Mouse (Mus musculus): ENCODE results near the gene Ppp1r14b.
A peak's percentile ranks its signal among the peaks of the same experiment; 100 is the strongest.

The Ppp1r14b gene

GRCm38 (mm10) chr19:6974211-6975205 is at the start of gene Ppp1r14b:
Ppp1r14b (plus strand) TSS chr19:6974968.
- DNase-seq (ENCODE audit: low spot score in 2 of 2): peak; percentile 77

GRCm38 (mm10) chr19:6925307-6925573 is 49.5 kb upstream of the Ppp1r14b start, which contains the start of gene Catsperz:
Catsperz (minus strand) TSS chr19:6925380.
- DNase-seq (ENCODE audit: low spot score in 2 of 2): no peak

GRCm38 (mm10) chr19:6925611-6926329 is 49.0 kb upstream of the Ppp1r14b start:
- no peak for DNase-seq (ENCODE audit: low spot score in 2 of 2)

GRCm38 (mm10) chr19:6926559-6927255 is 48.1 kb upstream of the Ppp1r14b start:
- DNase-seq (ENCODE audit: low spot score in 2 of 2): no peak

- no peak for DNase-seq (ENCODE audit: low spot score in 2 of 2)
Measured at GRCm38 (mm10) chr19:6928080-6928479, 46.7 kb upstream of the Ppp1r14b start.

- DNase-seq (ENCODE audit: low spot score in 2 of 2): no peak
Measured at GRCm38 (mm10) chr19:6931002-6931401, 43.8 kb upstream of the Ppp1r14b start.

GRCm38 (mm10) chr19:6932018-6932417 is 42.8 kb upstream of the Ppp1r14b start:
- no peak for DNase-seq (ENCODE audit: low spot score in 2 of 2)

GRCm38 (mm10) chr19:6933102-6933435 is 41.7 kb upstream of the Ppp1r14b start:
- DNase-seq (ENCODE audit: low spot score in 2 of 2): no peak

GRCm38 (mm10) chr19:6933436-6934194 is 41.2 kb upstream of the Ppp1r14b start:
- DNase-seq (ENCODE audit: low spot score in 2 of 2): peak; percentile 71 to 72

GRCm38 (mm10) chr19:6934195-6934977 is 40.4 kb upstream of the Ppp1r14b start, which contains the start of gene Kcnk4:
Kcnk4 (minus strand) TSS chr19:6934515.
- DNase-seq (ENCODE audit: low spot score in 2 of 2): no peak

GRCm38 (mm10) chr19:6936299-6936698 is 38.5 kb upstream of the Ppp1r14b start:
- no peak for DNase-seq (ENCODE audit: low spot score in 2 of 2)

GRCm38 (mm10) chr19:6937541-6938465 is 37.0 kb upstream of the Ppp1r14b start:
- DNase-seq (ENCODE audit: low spot score in 2 of 2): no peak

GRCm38 (mm10) chr19:6939106-6940002 is 35.4 kb upstream of the Ppp1r14b start:
- DNase-seq (ENCODE audit: low spot score in 2 of 2): no peak

- DNase-seq (ENCODE audit: low spot score in 2 of 2): no peak
Measured at GRCm38 (mm10) chr19:6940396-6941351, 34.1 kb upstream of the Ppp1r14b start.

- peak; percentile 94 for DNase-seq (ENCODE audit: low spot score in 2 of 2)
Measured at GRCm38 (mm10) chr19:6941372-6942248, 33.2 kb upstream of the Ppp1r14b start, which contains the start of gene Bad. Bad (plus strand) TSS chr19:6941861.

- peak; percentile 90 to 95 for DNase-seq (ENCODE audit: low spot score in 2 of 2)
Measured at GRCm38 (mm10) chr19:6942249-6942691, 32.5 kb upstream of the Ppp1r14b start, which contains the start of gene Gpr137. Gpr137 (minus strand) TSS chr19:6942480.
